ENCODE assay signal across 10 mouse cellular contexts in genomic region chr2:49745094-49745781, GRCm38 (mm10). TPM values are rescaled to one million over a fixed set of nuclear protein-coding genes. Genes with fewer than 3 reads are reported as not detected.
DNase-seq lines count a peak whose midpoint lies in the region; ATAC-seq lines count a peak whose summit lies in the region.
"Had no signal": no experiment of that assay in that cellular context is flagged by ENCODE, and none has a peak within 500 bp of the region (broad histone marks: within the 10 kb centered on the region; RNA-seq: fewer than 3 reads in every experiment).

No protein-coding gene starts in this region.

- H3K4me1 ChIP-seq in kidney, embryonic 14.5 days (ENCODE audit: control insufficient read depth, insufficient read depth, low read length), result peaks cover 28% of the 10 kb centered on the region
- peaks cover 45% of the 10 kb centered on the region for H3K4me1 ChIP-seq in embryonic facial prominence, embryonic 10.5 days
- peaks cover 6% of the 10 kb centered on the region for H3K4me1 ChIP-seq in midbrain, embryonic 11.5 days (ENCODE audit: control insufficient read depth, insufficient read depth, low read length)
- H3K4me1 ChIP-seq: liver, embryonic 13.5 days had no signal

- H3K4me3 ChIP-seq in kidney, embryonic 14.5 days (ENCODE audit: low read length), result no peak overlapping the region
- no peak overlapping the region for H3K4me3 ChIP-seq in embryonic facial prominence, embryonic 10.5 days
- H3K4me3 ChIP-seq in midbrain, embryonic 11.5 days (ENCODE audit: low read depth, low read length), result no peak overlapping the region
- H3K4me3 ChIP-seq: liver, embryonic 13.5 days had no signal

- peak; percentile 38; the same call in 1 of the 2 replicates for ATAC-seq in kidney, embryonic 14.5 days (ENCODE audit: low FRiP score, low TSS enrichment)
- peak; percentile 25 for ATAC-seq in midbrain, embryonic 11.5 days (ENCODE audit: low FRiP score)
- ATAC-seq in activated CD4-positive, CD25-positive, alpha-beta regulatory T cell, adult 4 months, result no peak

- H3K27me3 ChIP-seq in kidney, embryonic 14.5 days (ENCODE audit: control insufficient read depth, insufficient read depth, low read length), result no peaks in the 10 kb centered on the region
- H3K27me3 ChIP-seq in embryonic facial prominence, embryonic 10.5 days (replicated peaks; ENCODE audit: low read depth, poor library complexity, severe bottlenecking), result no peaks in the 10 kb centered on the region
- no peaks in the 10 kb centered on the region for H3K27me3 ChIP-seq in midbrain, embryonic 11.5 days (ENCODE audit: control insufficient read depth, insufficient read depth, low read length)
- H3K27me3 ChIP-seq: liver, embryonic 13.5 days had no signal

- DNase-seq in kidney, adult 8-10 months, result no peak
- peak; percentile 96 for DNase-seq in brain, adult 2 months (ENCODE audit: low read depth, low spot score)
- DNase-seq in embryonic facial prominence, embryonic 10.5 days (ENCODE audit: low spot score), result no peak
- DNase-seq in midbrain, embryonic 11.5 days (ENCODE audit: low spot score, missing footprints), result no peak
- no peak for DNase-seq in right cerebral cortex, postnatal 14 days
- no peak for DNase-seq in layer of hippocampus, adult 18-20 months (ENCODE audit: low spot score in 2 of 2)
- DNase-seq: kidney, adult 18-20 months; liver, embryonic 13.5 days had no signal

- no peak overlapping the region for H3K27ac ChIP-seq in kidney, embryonic 14.5 days (ENCODE audit: low read depth, low read length)
- 0 out of 2 replicates have a peak overlapping the region, but pooled peaks have one; percentile 7 for H3K27ac ChIP-seq in embryonic facial prominence, embryonic 10.5 days (replicated peaks)
- H3K27ac ChIP-seq in midbrain, embryonic 11.5 days (ENCODE audit: low read depth, low read length), result no peak overlapping the region
- H3K27ac ChIP-seq: liver, embryonic 13.5 days had no signal

- no peak overlapping the region for H3K9ac ChIP-seq in kidney, embryonic 14.5 days (ENCODE audit: low read depth, low read length)
- H3K9ac ChIP-seq in midbrain, embryonic 11.5 days (ENCODE audit: low read length), result no peak overlapping the region
- H3K9ac ChIP-seq: liver, embryonic 13.5 days had no signal

- H3K36me3 ChIP-seq in kidney, embryonic 14.5 days (ENCODE audit: control insufficient read depth, insufficient read depth, low read length), result no peaks in the 10 kb centered on the region
- H3K36me3 ChIP-seq in embryonic facial prominence, embryonic 10.5 days (replicated peaks), result peaks cover 98% of the 10 kb centered on the region
- peaks cover 11% of the 10 kb centered on the region for H3K36me3 ChIP-seq in midbrain, embryonic 11.5 days (ENCODE audit: control insufficient read depth, insufficient read depth, low read length)
- H3K36me3 ChIP-seq: liver, embryonic 13.5 days had no signal

- H3K9me3 ChIP-seq in kidney, embryonic 14.5 days (ENCODE audit: control insufficient read depth, low read length), result no peaks in the 10 kb centered on the region
- H3K9me3 ChIP-seq in embryonic facial prominence, embryonic 10.5 days, result no peaks in the 10 kb centered on the region
- H3K9me3 ChIP-seq in midbrain, embryonic 11.5 days (ENCODE audit: control insufficient read depth, low read length), result no peaks in the 10 kb centered on the region
- H3K9me3 ChIP-seq: liver, embryonic 13.5 days had no signal

- 58% methylated on average over 14 of the region's 14 CpGs for WGBS in kidney, embryonic 14.5 days
- 87% methylated on average over 14 of the region's 14 CpGs for WGBS in embryonic facial prominence, embryonic 10.5 days
- WGBS in midbrain, embryonic 11.5 days, result 83% methylated on average over 14 of the region's 14 CpGs

- H3K4me2 ChIP-seq in kidney, embryonic 14.5 days (replicated peaks; ENCODE audit: low read depth, low read length), result no peak overlapping the region
- no peak overlapping the region for H3K4me2 ChIP-seq in midbrain, embryonic 11.5 days
- H3K4me2 ChIP-seq: liver, embryonic 13.5 days had no signal

RNA-seq across cellular contexts. Expression of gene Lypd6b, which starts 42.2 kb away (rescaled TPM):
- 8.4 and 11.4 TPM in 2 replicates for polyA plus RNA-seq in kidney, embryonic 14.5 days (2014; fragmentation: Nextera tagmentation; extraction: Ambion mirVana)
- polyA plus RNA-seq in embryonic facial prominence, embryonic 10.5 days (2016; fragmentation: Nextera tagmentation; extraction: Ambion mirVana), result 2.9 and 3.9 TPM in 2 replicates
- polyA plus RNA-seq in midbrain, embryonic 11.5 days (2014; fragmentation: Nextera tagmentation; extraction: Ambion mirVana), result 0.36 and 0.87 TPM in 2 replicates
- under 1 TPM in 1 of 2 experiments, not detected in 1; 0.47 TPM for polyA plus RNA-seq in activated CD4-positive, CD25-positive, alpha-beta regulatory T cell, adult 4 months (2017; shearing (Covaris generic))
- total RNA-seq in layer of hippocampus, adult 18-20 months (2021), result 1 to 10 TPM; 3.5 to 4.7 TPM
- polyA plus RNA-seq: liver, embryonic 13.5 days had no signal
